Comparison of ENCODE assay signal across 8 mouse cellular contexts in the genomic region with DNA sequence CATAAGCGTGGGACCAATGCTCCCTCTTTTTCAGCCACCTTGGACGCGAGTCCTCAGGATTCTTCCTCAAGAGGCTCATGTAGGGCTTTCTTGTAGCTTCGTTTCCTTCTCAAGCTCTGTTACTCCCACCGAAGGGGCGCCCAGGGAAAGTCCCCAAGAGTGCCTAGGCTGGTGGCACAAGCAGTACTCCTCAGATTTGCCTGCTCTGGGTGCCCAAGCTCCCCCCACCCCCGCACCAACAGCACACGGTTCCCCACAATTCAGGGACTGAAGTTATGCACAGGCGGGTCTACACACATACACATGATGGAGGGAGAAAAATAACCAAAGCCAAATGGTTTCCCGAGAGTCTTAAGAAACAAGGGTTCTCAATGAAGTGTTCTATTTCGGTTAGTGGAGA. TPM values are rescaled to one million over a fixed set of nuclear protein-coding genes. Genes with fewer than 3 reads are reported as not detected.
DNase-seq lines count a peak whose midpoint lies in the region; ATAC-seq lines count a peak whose summit lies in the region.

No protein-coding gene starts in this region.

- H3K27ac ChIP-seq in kidney, embryonic 14.5 days (ENCODE audit: low read depth, low read length): no peak overlapping the region
- H3K27ac ChIP-seq in embryonic facial prominence, embryonic 10.5 days (replicated peaks): no peak overlapping the region
- H3K27ac ChIP-seq in hindbrain, embryonic 10.5 days: no peak overlapping the region

- no peak for DNase-seq in kidney, postnatal 10 days
- DNase-seq in embryonic facial prominence, embryonic 10.5 days (ENCODE audit: low spot score): peak; percentile 13
- peak; percentile 9 for DNase-seq in hindbrain, embryonic 10.5 days (ENCODE audit: low spot score)
- DNase-seq in lung, postnatal 10 days: peak; percentile 5
- DNase-seq in spleen, postnatal 4 days (ENCODE audit: low spot score in 2 of 2): no peak
- DNase-seq in adrenal gland, postnatal 4 days (ENCODE audit: low spot score in 2 of 2): no peak

- H3K27me3 ChIP-seq in kidney, embryonic 14.5 days (ENCODE audit: control insufficient read depth, insufficient read depth, low read length): peaks cover 19% of the 10 kb centered on the region; the same call in 1 of the 2 replicates
- peaks cover 46% of the 10 kb centered on the region for H3K27me3 ChIP-seq in embryonic facial prominence, embryonic 10.5 days (replicated peaks; ENCODE audit: low read depth, poor library complexity, severe bottlenecking)
- peaks cover 43% of the 10 kb centered on the region for H3K27me3 ChIP-seq in hindbrain, embryonic 10.5 days (ENCODE audit: insufficient read depth, poor library complexity, severe bottlenecking)

- no peaks in the 10 kb centered on the region for H3K36me3 ChIP-seq in kidney, embryonic 14.5 days (ENCODE audit: control insufficient read depth, insufficient read depth, low read length)
- no peaks in the 10 kb centered on the region for H3K36me3 ChIP-seq in embryonic facial prominence, embryonic 10.5 days (replicated peaks)
- no peaks in the 10 kb centered on the region for H3K36me3 ChIP-seq in hindbrain, embryonic 10.5 days

- H3K4me3 ChIP-seq in kidney, embryonic 14.5 days (ENCODE audit: low read length): peak overlapping the region; percentile 64
- peak overlapping the region; percentile 68 for H3K4me3 ChIP-seq in embryonic facial prominence, embryonic 10.5 days
- H3K4me3 ChIP-seq in hindbrain, embryonic 10.5 days: peak overlapping the region; percentile 74

- no peaks in the 10 kb centered on the region for H3K4me1 ChIP-seq in kidney, embryonic 14.5 days (ENCODE audit: control insufficient read depth, insufficient read depth, low read length)
- peaks cover 20% of the 10 kb centered on the region for H3K4me1 ChIP-seq in embryonic facial prominence, embryonic 10.5 days
- peaks cover 18% of the 10 kb centered on the region for H3K4me1 ChIP-seq in hindbrain, embryonic 10.5 days (replicated peaks)

- H3K9ac ChIP-seq in kidney, embryonic 14.5 days (ENCODE audit: low read depth, low read length): no peak overlapping the region

- H3K9me3 ChIP-seq in kidney, embryonic 14.5 days (ENCODE audit: control insufficient read depth, low read length): no peaks in the 10 kb centered on the region
- H3K9me3 ChIP-seq in embryonic facial prominence, embryonic 10.5 days: no peaks in the 10 kb centered on the region
- no peaks in the 10 kb centered on the region for H3K9me3 ChIP-seq in hindbrain, embryonic 10.5 days

- no peak for ATAC-seq in kidney, embryonic 14.5 days (ENCODE audit: low FRiP score, low TSS enrichment)
- ATAC-seq in CD4-positive, CD25-positive, alpha-beta regulatory T cell, adult 4 months: no peak

- peak overlapping the region; percentile 78 for H3K4me2 ChIP-seq in kidney, embryonic 14.5 days (replicated peaks; ENCODE audit: low read depth, low read length)

- 30% methylated on average over 11 of the region's 11 CpGs for WGBS in kidney, embryonic 14.5 days
- WGBS in embryonic facial prominence, embryonic 10.5 days: 28% methylated on average over 11 of the region's 11 CpGs
- WGBS in hindbrain, embryonic 10.5 days: 31% methylated on average over 11 of the region's 11 CpGs

RNA-seq across cellular contexts. Expression of a gene that starts 1.6 kb away (rescaled TPM):
- 3.6 and 5.0 TPM in 2 replicates for polyA plus RNA-seq in kidney, embryonic 14.5 days (2014; fragmentation: Nextera tagmentation; extraction: Ambion mirVana)
- 2.3 and 2.4 TPM in 2 replicates for polyA plus RNA-seq in embryonic facial prominence, embryonic 10.5 days (2016; fragmentation: Nextera tagmentation; extraction: Ambion mirVana)
- 3.5 and 6.0 TPM in 2 replicates for polyA plus RNA-seq in hindbrain, embryonic 10.5 days (2016; fragmentation: Nextera tagmentation; extraction: Ambion mirVana)
- under 1 TPM; 0.16 to 0.30 TPM for polyA plus RNA-seq in CD4-positive, CD25-positive, alpha-beta regulatory T cell, adult 4 months (2017; shearing (Covaris generic))
- total RNA-seq in adrenal gland, postnatal 4 days (2021): 10 to 100 TPM in 1 of 2 experiments, 1 to 10 TPM in 1; 8.3 to 13.6 TPM

Comparison
In these comparisons a context has a peak if more than half of its experiments do, and no peak if none do; other contexts are left out.
1. DNase-seq: peak in embryonic facial prominence, embryonic 10.5 days (single experiment), hindbrain, embryonic 10.5 days (single experiment) and lung, postnatal 10 days (single experiment); none in kidney, postnatal 10 days (single experiment), spleen, postnatal 4 days (0 of 2) and adrenal gland, postnatal 4 days (0 of 2).
2. Peak in every context shown above with its lines, with median percentiles within 50 percentile points of each other: H3K4me3 ChIP-seq.